Mouse (Mus musculus) frontal cortex, postnatal 36 days (tissue): ENCODE results near the gene Enpp3.
"Not testable (repeated sequence)": the region's sequence is repeated elsewhere in the genome, so short reads cannot be mapped to it uniquely, and the experiment has no call there.

ENCODE experiments used
- DNase-seq, 2 experiments: peaks; one replicate each; pipeline ENCODE4 v3.0.0; 2022; ENCODE audit warnings: low spot score in 2 of 2

Gene Enpp3

GRCm38 (mm10) chr10:24822842-24823241 is 19.8 kb downstream of the Enpp3 start:
- no peak for DNase-seq

GRCm38 (mm10) chr10:24821990-24822676 is 20.5 kb downstream of the Enpp3 start:
- DNase-seq, result no peak

DNA sequence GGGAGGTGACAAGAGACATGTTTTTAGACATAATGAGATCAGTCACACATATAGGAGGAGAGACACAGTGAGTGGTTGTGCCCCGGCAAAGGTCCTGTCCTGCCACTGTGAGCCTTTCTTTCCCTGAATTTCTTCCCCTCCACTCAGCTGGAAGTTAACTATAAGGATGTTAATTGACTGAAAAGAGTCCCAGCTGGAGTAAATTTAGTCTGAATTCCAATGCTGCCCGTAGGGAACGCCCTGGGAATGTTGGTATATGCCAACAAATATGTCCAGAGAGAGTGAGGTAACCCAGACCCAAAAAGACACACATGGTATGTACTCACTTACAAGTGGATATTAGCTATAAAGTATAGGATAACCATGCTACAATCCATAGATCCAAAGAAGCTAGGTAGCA is 23.1 kb downstream of the Enpp3 start:
- DNase-seq, result no peak

DNA sequence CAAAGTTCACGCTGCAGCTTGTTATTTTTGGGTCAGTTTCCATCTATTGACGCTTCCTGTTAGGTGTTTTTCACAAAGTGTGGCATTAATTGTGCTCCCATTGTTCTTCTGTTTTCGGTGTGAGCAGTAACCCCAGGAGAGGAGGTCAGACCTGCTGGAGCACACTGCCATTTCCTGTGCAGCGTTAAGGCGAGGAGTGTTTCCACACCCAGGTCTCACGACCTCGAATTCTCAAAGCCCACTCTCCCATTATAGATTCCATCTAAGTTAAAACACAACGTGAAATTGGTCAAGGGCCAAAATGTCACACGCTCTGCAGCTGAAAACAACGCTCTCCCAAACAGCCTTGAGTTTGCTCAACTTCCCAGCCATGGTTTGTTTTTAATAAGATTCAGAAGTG is 32.0 kb downstream of the Enpp3 start:
- no peak for DNase-seq

- DNase-seq, result no peak
These were observed 35.9 kb downstream of the Enpp3 start for GRCm38 (mm10) chr10:24806756-24807155.

- DNase-seq, result no peak
These were observed 36.7 kb downstream of the Enpp3 start for GRCm38 (mm10) chr10:24805876-24806275.

DNA sequence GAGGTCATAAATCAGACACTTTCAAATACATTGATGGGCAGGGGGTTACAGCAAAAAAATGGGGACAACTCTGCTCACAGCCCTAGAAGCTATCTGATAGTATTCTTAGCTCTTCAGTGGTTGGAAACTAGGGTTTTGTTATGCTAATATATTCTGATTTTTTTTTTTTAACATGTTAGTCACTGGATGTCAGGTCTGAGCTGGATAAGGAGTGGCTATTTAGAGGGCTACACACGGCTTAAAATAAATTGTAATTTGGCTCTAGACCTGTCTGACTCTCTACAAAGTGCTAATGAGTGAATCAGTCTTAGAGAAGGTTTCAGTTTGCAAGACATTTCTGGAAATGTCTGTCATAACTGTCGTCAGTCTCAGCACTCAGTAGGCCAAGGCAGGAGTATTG is 37.5 kb downstream of the Enpp3 start:
- DNase-seq, result no peak

- DNase-seq, result not testable (repeated sequence)
These were observed 39.8 kb downstream of the Enpp3 start for GRCm38 (mm10) chr10:24802742-24803244.

GRCm38 (mm10) chr10:24801796-24802195 is 40.8 kb downstream of the Enpp3 start:
- DNase-seq, result no peak

- DNase-seq, result peak; percentile 39 to 53
These were observed 45.4 kb downstream of the Enpp3 start for GRCm38 (mm10) chr10:24797246-24797645.

GRCm38 (mm10) chr10:24792756-24793155 is 49.9 kb downstream of the Enpp3 start:
- DNase-seq, result no peak

GRCm38 (mm10) chr10:24789747-24790545 is 52.7 kb downstream of the Enpp3 start:
- DNase-seq, result peak; percentile 22 to 25

- DNase-seq, result no peak
These were observed 57.3 kb downstream of the Enpp3 start for GRCm38 (mm10) chr10:24785345-24785744.

GRCm38 (mm10) chr10:24784624-24785276 is 57.9 kb downstream of the Enpp3 start:
- DNase-seq, result no peak

- no peak for DNase-seq
These were observed 58.7 kb downstream of the Enpp3 start for GRCm38 (mm10) chr10:24783946-24784345.

- peak; percentile 52 to 59 for DNase-seq
These were observed 64.0 kb downstream of the Enpp3 start for GRCm38 (mm10) chr10:24778643-24779020.

GRCm38 (mm10) chr10:24777916-24778642 is 64.5 kb downstream of the Enpp3 start:
- peak in 1 of 2 experiments; percentile 24 for DNase-seq

- no peak for DNase-seq
These were observed 73.1 kb downstream of the Enpp3 start for GRCm38 (mm10) chr10:24769496-24769895.

GRCm38 (mm10) chr10:24767695-24768094 is 74.9 kb downstream of the Enpp3 start:
- DNase-seq, result no peak

- no peak for DNase-seq
These were observed 76.6 kb downstream of the Enpp3 start for GRCm38 (mm10) chr10:24766061-24766460.

GRCm38 (mm10) chr10:24765151-24765755 is 77.4 kb downstream of the Enpp3 start:
- DNase-seq, result no peak
